Mouse (Mus musculus): ENCODE results near the gene Pip.

GRCm38 (mm10) chr6:41824086-41824485 is 23.2 kb upstream of the Pip start:
- TF ChIP-seq CTCF (IDR thresholded peaks at IDR 0.05; ENCODE audit: low read depth, low read length): no peak
- no peak for TF ChIP-seq TAL1 (conservative IDR thresholded peaks at IDR 0.05; ENCODE audit: low read depth, low read length)
- no peak for TF ChIP-seq POLR2AphosphoS5 (IDR thresholded peaks at IDR 0.05; ENCODE audit: insufficient replicate concordance, low read depth, low read length)
